Comparison of ENCODE assay signal across 29 mouse cellular contexts in genomic region chr10:61917066-61917465, GRCm38 (mm10).
A peak's percentile ranks its signal among the peaks of the same experiment; 100 is the strongest.
DNase-seq lines count a peak whose midpoint lies in the region; ATAC-seq and TF ChIP-seq lines count a peak whose summit lies in the region.
"Had no signal": no experiment of that assay in that cellular context is flagged by ENCODE, and none has a peak within 500 bp of the region (broad histone marks: within the 10 kb centered on the region; RNA-seq: fewer than 3 reads in every experiment).

No protein-coding gene starts in this region.

- peak; percentile 30 for TF ChIP-seq CTCF in intestine, postnatal 0 days (IDR thresholded peaks at IDR 0.05; ENCODE audit: low read depth)
- peak; percentile 10; the same call in 1 of the 2 replicates for TF ChIP-seq CTCF in lung, postnatal 0 days (IDR thresholded peaks at IDR 0.05)

- 94% methylated on average over 12 of the region's 12 CpGs for WGBS in intestine, postnatal 0 days
- WGBS in intestine, embryonic 16.5 days, result 94% methylated on average over 12 of the region's 12 CpGs
- 91% methylated on average over 12 of the region's 12 CpGs for whole genome bisulfite sequencing in lung, postnatal 0 days

- no peak overlapping the region for H3K4me2 ChIP-seq in intestine, postnatal 0 days (replicated peaks; ENCODE audit: low read depth)
- H3K4me2 ChIP-seq in intestine, embryonic 16.5 days (ENCODE audit: low read depth, low read length), result no peak overlapping the region
- no peak overlapping the region for H3K4me2 ChIP-seq in lung, postnatal 0 days (replicated peaks; ENCODE audit: low read depth, low read length)
- H3K4me2 ChIP-seq: embryonic facial prominence, embryonic 13.5 days; forebrain, embryonic 12.5 days; forebrain, embryonic 15.5 days; heart, embryonic 12.5 days; heart, embryonic 15.5 days; hindbrain, embryonic 12.5 days; hindbrain, embryonic 15.5 days; intestine, embryonic 15.5 days had no signal

- no peaks in the 10 kb centered on the region for H3K4me1 ChIP-seq in intestine, postnatal 0 days (replicated peaks; ENCODE audit: control insufficient read depth, insufficient read depth, low read length)
- H3K4me1 ChIP-seq in intestine, embryonic 16.5 days (ENCODE audit: control insufficient read depth, insufficient read depth, low read length), result peaks cover 9% of the 10 kb centered on the region
- no peaks in the 10 kb centered on the region for H3K4me1 ChIP-seq in lung, postnatal 0 days (ENCODE audit: insufficient read depth, low read depth, low read length)

- H3K9ac ChIP-seq in intestine, postnatal 0 days (ENCODE audit: low read depth, low read length), result no peak overlapping the region
- no peak overlapping the region for H3K9ac ChIP-seq in intestine, embryonic 16.5 days (ENCODE audit: low read depth, low read length)
- H3K9ac ChIP-seq in lung, postnatal 0 days (replicated peaks; ENCODE audit: low read depth), result no peak overlapping the region
- H3K9ac ChIP-seq: embryonic facial prominence, embryonic 13.5 days; forebrain, embryonic 12.5 days; forebrain, embryonic 15.5 days; heart, embryonic 12.5 days; heart, embryonic 15.5 days; hindbrain, embryonic 12.5 days; hindbrain, embryonic 15.5 days; intestine, embryonic 15.5 days had no signal

- H3K27ac ChIP-seq in intestine, postnatal 0 days (ENCODE audit: low read depth, low read length), result no peak overlapping the region
- H3K27ac ChIP-seq in intestine, embryonic 16.5 days (ENCODE audit: low read length), result no peak overlapping the region
- H3K27ac ChIP-seq in lung, postnatal 0 days (ENCODE audit: low read length), result no peak overlapping the region
- H3K27ac ChIP-seq: embryonic facial prominence, embryonic 10.5 days; embryonic facial prominence, embryonic 13.5 days; forebrain, embryonic 12.5 days; forebrain, embryonic 15.5 days; heart, embryonic 15.5 days; hindbrain, embryonic 12.5 days; hindbrain, embryonic 15.5 days; intestine, embryonic 15.5 days had no signal

- ATAC-seq in intestine, postnatal 0 days, result no peak
- no peak for ATAC-seq in intestine, embryonic 16.5 days
- ATAC-seq in lung, postnatal 0 days, result no peak
- ATAC-seq in inflammation-experienced regulatory T-cells, adult 6 months, result no peak
- ATAC-seq: CD4-positive, CD25-positive, alpha-beta regulatory T cell, adult 4 months; forebrain, embryonic 15.5 days; intestine, embryonic 15.5 days had no signal

- DNase-seq in lung, postnatal 0 days (ENCODE audit: low spot score), result no peak
- DNase-seq in lung, postnatal 25 days (ENCODE audit: low spot score), result no peak
- peak; percentile 51 for DNase-seq in ES-CJ7 (ENCODE audit: low read depth, low spot score)
- no peak for DNase-seq in adrenal gland, adult 8-10 months
- no peak for DNase-seq in heart, postnatal 4 days
- DNase-seq: adrenal gland, adult 2 months; adrenal gland, postnatal 25 days; cerebellum, adult 11-12 months; cerebellum, adult 8-10 months; cerebellum, postnatal 36 days; embryo, embryonic 11 days; gastrocnemius, postnatal 25 days; heart, adult 18-20 months; heart, postnatal 10 days; heart, postnatal 36 days had no signal

- H3K4me3 ChIP-seq in intestine, postnatal 0 days (ENCODE audit: low read depth, low read length), result no peak overlapping the region
- no peak overlapping the region for H3K4me3 ChIP-seq in intestine, embryonic 16.5 days (ENCODE audit: low read length)
- H3K4me3 ChIP-seq in lung, postnatal 0 days (ENCODE audit: low read depth, low read length), result no peak overlapping the region
- H3K4me3 ChIP-seq: embryonic facial prominence, embryonic 10.5 days; embryonic facial prominence, embryonic 13.5 days; erythroblast, embryonic 14.5 days; forebrain, embryonic 12.5 days; forebrain, embryonic 15.5 days; heart, embryonic 12.5 days; heart, embryonic 15.5 days; hindbrain, embryonic 12.5 days; hindbrain, embryonic 15.5 days; intestine, embryonic 15.5 days had no signal

- no peaks in the 10 kb centered on the region for H3K9me3 ChIP-seq in intestine, postnatal 0 days (ENCODE audit: control insufficient read depth)
- no peaks in the 10 kb centered on the region for H3K9me3 ChIP-seq in intestine, embryonic 16.5 days (ENCODE audit: control insufficient read depth, low read length)
- no peaks in the 10 kb centered on the region for H3K9me3 ChIP-seq in lung, postnatal 0 days (ENCODE audit: low read length)
- H3K9me3 ChIP-seq: embryonic facial prominence, embryonic 13.5 days; forebrain, embryonic 15.5 days; heart, embryonic 15.5 days; hindbrain, embryonic 15.5 days had no signal

- no peak for TF ChIP-seq EP300 in lung, postnatal 0 days (IDR thresholded peaks at IDR 0.05)

- no peaks in the 10 kb centered on the region for H3K36me3 ChIP-seq in intestine, postnatal 0 days (ENCODE audit: control insufficient read depth, insufficient read depth)
- no peaks in the 10 kb centered on the region for H3K36me3 ChIP-seq in intestine, embryonic 16.5 days (ENCODE audit: control insufficient read depth, insufficient read depth, low read length)
- H3K36me3 ChIP-seq in lung, postnatal 0 days (ENCODE audit: insufficient read depth, low read length), result no peaks in the 10 kb centered on the region
- H3K36me3 ChIP-seq: embryonic facial prominence, embryonic 13.5 days; forebrain, embryonic 12.5 days; forebrain, embryonic 15.5 days; hindbrain, embryonic 12.5 days; hindbrain, embryonic 15.5 days; intestine, embryonic 15.5 days had no signal

- H3K27me3 ChIP-seq in intestine, postnatal 0 days (replicated peaks; ENCODE audit: control insufficient read depth, insufficient read depth, low read length), result no peaks in the 10 kb centered on the region
- no peaks in the 10 kb centered on the region for H3K27me3 ChIP-seq in intestine, embryonic 16.5 days (replicated peaks; ENCODE audit: control insufficient read depth, insufficient read depth, low read length)
- H3K27me3 ChIP-seq in lung, postnatal 0 days (replicated peaks; ENCODE audit: insufficient read depth, low read length), result no peaks in the 10 kb centered on the region
- H3K27me3 ChIP-seq: embryonic facial prominence, embryonic 13.5 days; forebrain, embryonic 12.5 days; forebrain, embryonic 15.5 days; heart, embryonic 12.5 days; heart, embryonic 15.5 days; hindbrain, embryonic 12.5 days; hindbrain, embryonic 15.5 days; intestine, embryonic 15.5 days had no signal
